Mouse (Mus musculus): ENCODE results near the gene Gm20708.
"Not testable (repeated sequence)": the region's sequence is repeated elsewhere in the genome, so short reads cannot be mapped to it uniquely, and the experiment has no call there.

Gm20708 gene

GRCm38 (mm10) chr11:117830401-117830800 is 20.9 kb downstream of the Gm20708 start:
- DNase-seq (ENCODE audit: extremely low read depth, low read depth, low spot score), result no peak

GRCm38 (mm10) chr11:117832086-117832969 is 22.9 kb downstream of the Gm20708 start:
- no peak for DNase-seq (ENCODE audit: extremely low read depth, low read depth, low spot score)

GRCm38 (mm10) chr11:117833509-117833908 is 24.0 kb downstream of the Gm20708 start:
- not testable (repeated sequence) for DNase-seq (ENCODE audit: extremely low read depth, low read depth, low spot score)

GRCm38 (mm10) chr11:117834086-117834485 is 24.6 kb downstream of the Gm20708 start:
- DNase-seq (ENCODE audit: extremely low read depth, low read depth, low spot score), result no peak

- DNase-seq (ENCODE audit: extremely low read depth, low read depth, low spot score), result no peak
Measured at GRCm38 (mm10) chr11:117836306-117836705, 26.8 kb downstream of the Gm20708 start.

GRCm38 (mm10) chr11:117838572-117838971 is 29.1 kb downstream of the Gm20708 start:
- no peak for DNase-seq (ENCODE audit: extremely low read depth, low read depth, low spot score)

GRCm38 (mm10) chr11:117839021-117839420 is 29.6 kb downstream of the Gm20708 start:
- DNase-seq (ENCODE audit: extremely low read depth, low read depth, low spot score), result no peak

- no peak for DNase-seq (ENCODE audit: extremely low read depth, low read depth, low spot score)
Measured at GRCm38 (mm10) chr11:117840910-117841309, 31.4 kb downstream of the Gm20708 start.

GRCm38 (mm10) chr11:117843434-117843833 is 34.0 kb downstream of the Gm20708 start:
- no peak for DNase-seq (ENCODE audit: extremely low read depth, low read depth, low spot score)

- DNase-seq (ENCODE audit: extremely low read depth, low read depth, low spot score), result peak; percentile 94
Measured at GRCm38 (mm10) chr11:117844997-117845396, 35.5 kb downstream of the Gm20708 start.

GRCm38 (mm10) chr11:117845651-117846050 is 36.2 kb downstream of the Gm20708 start:
- DNase-seq (ENCODE audit: extremely low read depth, low read depth, low spot score), result no peak

GRCm38 (mm10) chr11:117846640-117847039 is 37.2 kb downstream of the Gm20708 start:
- no peak for DNase-seq (ENCODE audit: extremely low read depth, low read depth, low spot score)

GRCm38 (mm10) chr11:117847593-117848215 is 38.2 kb downstream of the Gm20708 start:
- peak; percentile 74 for DNase-seq (ENCODE audit: extremely low read depth, low read depth, low spot score)

GRCm38 (mm10) chr11:117848271-117848984 is 39.0 kb downstream of the Gm20708 start:
- DNase-seq (ENCODE audit: extremely low read depth, low read depth, low spot score), result no peak

GRCm38 (mm10) chr11:117848985-117849671 is 39.7 kb downstream of the Gm20708 start, which contains the start of gene Birc5:
Gene Birc5, plus strand, starts transcription at chr11:117849251.
- DNase-seq (ENCODE audit: extremely low read depth, low read depth, low spot score), result no peak

GRCm38 (mm10) chr11:117852875-117853274 is 43.4 kb downstream of the Gm20708 start:
- DNase-seq (ENCODE audit: extremely low read depth, low read depth, low spot score), result no peak

GRCm38 (mm10) chr11:117854241-117854640 is 44.8 kb downstream of the Gm20708 start:
- no peak for DNase-seq (ENCODE audit: extremely low read depth, low read depth, low spot score)

GRCm38 (mm10) chr11:117855360-117855759 is 45.9 kb downstream of the Gm20708 start:
- no peak for DNase-seq (ENCODE audit: extremely low read depth, low read depth, low spot score)

GRCm38 (mm10) chr11:117855975-117856374 is 46.5 kb downstream of the Gm20708 start:
- DNase-seq (ENCODE audit: extremely low read depth, low read depth, low spot score), result no peak

- no peak for DNase-seq (ENCODE audit: extremely low read depth, low read depth, low spot score)
Measured at GRCm38 (mm10) chr11:117857462-117857861, 48.0 kb downstream of the Gm20708 start.

- DNase-seq (ENCODE audit: extremely low read depth, low read depth, low spot score), result no peak
Measured at GRCm38 (mm10) chr11:117858392-117858791, 48.9 kb downstream of the Gm20708 start.
